Mouse (Mus musculus) right cerebral cortex, postnatal 36 days (tissue): ENCODE measurements at regions not wholly inside any gene's neighbourhood (a gene's known extent, or its start where the extent isn't known, plus 50 kb on each side); places are given as distances from the start of the nearest gene placed in this dataset.

ENCODE experiments used
- DNase-seq, 2 experiments: peaks; one replicate each; pipeline ENCODE4 v3.0.0; 2022; ENCODE audit warnings: low spot score in 2 of 2, mixed read lengths in 1 of 2

GRCm38 (mm10) chr14:29784506-29784905, 62.8 kb upstream of the Cacna2d3 start:
- no peak for DNase-seq

GRCm38 (mm10) chr14:29786431-29786830, 64.8 kb upstream of the Cacna2d3 start:
- DNase-seq, result no peak

GRCm38 (mm10) chr14:29787796-29788195, 66.1 kb upstream of the Cacna2d3 start:
- DNase-seq, result no peak

GRCm38 (mm10) chr14:29788351-29788750, 66.7 kb upstream of the Cacna2d3 start:
- DNase-seq, result no peak

- no peak for DNase-seq
These were observed 73.7 kb upstream of the Cacna2d3 start for GRCm38 (mm10) chr14:29795325-29795724.

- DNase-seq, result no peak
These were observed 74.7 kb upstream of the Cacna2d3 start for GRCm38 (mm10) chr14:29796396-29796795.

- DNase-seq, result no peak
These were observed 78.2 kb upstream of the Cacna2d3 start for GRCm38 (mm10) chr14:29799852-29800251.

GRCm38 (mm10) chr14:29805234-29805633, 83.6 kb upstream of the Cacna2d3 start:
- DNase-seq, result no peak

GRCm38 (mm10) chr14:29807881-29808280, 86.2 kb upstream of the Cacna2d3 start:
- no peak for DNase-seq

GRCm38 (mm10) chr14:29814626-29815025, 93.0 kb upstream of the Cacna2d3 start:
- DNase-seq, result no peak

GRCm38 (mm10) chr14:29817548-29817947, 95.9 kb upstream of the Cacna2d3 start:
- DNase-seq, result no peak

GRCm38 (mm10) chr14:29818251-29818650, 96.6 kb upstream of the Cacna2d3 start:
- peak; percentile 32 to 45 for DNase-seq

GRCm38 (mm10) chr14:29818751-29819150, 97.1 kb upstream of the Cacna2d3 start:
- peak in 1 of 2 experiments; percentile 30 for DNase-seq

- peak in 1 of 2 experiments; percentile 28 for DNase-seq
These were observed 115.4 kb upstream of the Cacna2d3 start for GRCm38 (mm10) chr14:29837063-29837462.

GRCm38 (mm10) chr14:29839576-29839975, 117.9 kb upstream of the Cacna2d3 start:
- no peak for DNase-seq

- DNase-seq, result no peak
These were observed 119.9 kb upstream of the Cacna2d3 start for GRCm38 (mm10) chr14:29841361-29842117.

- no peak for DNase-seq
These were observed 120.4 kb upstream of the Selenok start for GRCm38 (mm10) chr14:29847661-29848060.

GRCm38 (mm10) chr14:29851286-29851685, 116.8 kb upstream of the Selenok start:
- DNase-seq, result no peak

- DNase-seq, result no peak
These were observed 116.0 kb upstream of the Selenok start for GRCm38 (mm10) chr14:29851956-29852725.

GRCm38 (mm10) chr14:29862032-29862431, 106.1 kb upstream of the Selenok start:
- no peak for DNase-seq

- peak in 1 of 2 experiments; percentile 60 for DNase-seq
These were observed 101.4 kb upstream of the Selenok start for GRCm38 (mm10) chr14:29866455-29867275.

- no peak for DNase-seq
These were observed 100.8 kb upstream of the Selenok start for GRCm38 (mm10) chr14:29867311-29867710.
